Mouse (Mus musculus) splenic B cell, adult 2 months (primary cell): ENCODE results near the gene Fbln2.

Source experiments
- DNase-seq: peaks from one replicate; pipeline ENCODE4 v3.0.0-alpha.2; 2011; ENCODE audit warnings: low read depth, low spot score
- H3K27me3 ChIP-seq: 2 replicates; pipeline ENCODE4 v1.6.1; 2012; ENCODE audit warnings: mild to moderate bottlenecking, low read length, moderate library complexity, mixed read lengths; ENCODE audit not compliant: control insufficient read depth, poor library complexity, insufficient read depth, severe bottlenecking
- H3K36me3 ChIP-seq: 2 replicates; pipeline ENCODE4 v1.6.1; 2012; ENCODE audit warnings: mild to moderate bottlenecking, low read length, moderate library complexity, mixed read lengths; ENCODE audit not compliant: control insufficient read depth, poor library complexity, insufficient read depth, severe bottlenecking

Fbln2 gene

GRCm38 (mm10) chr6:91184776-91185175 is 27.5 kb upstream of the Fbln2 start:
- no peak for DNase-seq
- Histone ChIP-seq H3K27me3 (no peaks in the 10 kb centered on the region), H3K36me3 (no peaks in the 10 kb centered on the region)

DNA sequence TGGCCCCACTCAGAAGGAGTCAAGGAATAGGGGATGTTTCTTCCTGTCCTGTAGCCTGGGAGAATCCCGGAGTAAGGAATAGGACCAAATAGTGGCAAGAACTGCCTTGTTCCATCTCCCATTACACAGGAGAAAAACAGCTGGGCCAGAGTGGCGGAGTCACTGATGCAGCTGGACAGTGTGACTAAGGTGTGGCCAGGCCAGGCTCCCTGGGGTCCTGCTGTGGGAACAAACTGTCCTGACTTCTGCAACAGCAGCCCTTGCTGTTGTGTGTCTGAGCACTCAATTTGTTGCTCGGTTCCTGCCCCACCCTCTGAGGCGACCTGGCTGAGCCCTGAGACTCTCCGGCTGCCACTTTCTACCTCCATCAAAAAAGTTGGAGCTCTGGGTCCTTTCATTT is 26.8 kb upstream of the Fbln2 start:
- DNase-seq: no peak
- Histone ChIP-seq H3K36me3 (no peaks in the 10 kb centered on the region), H3K27me3 (no peaks in the 10 kb centered on the region)

DNA sequence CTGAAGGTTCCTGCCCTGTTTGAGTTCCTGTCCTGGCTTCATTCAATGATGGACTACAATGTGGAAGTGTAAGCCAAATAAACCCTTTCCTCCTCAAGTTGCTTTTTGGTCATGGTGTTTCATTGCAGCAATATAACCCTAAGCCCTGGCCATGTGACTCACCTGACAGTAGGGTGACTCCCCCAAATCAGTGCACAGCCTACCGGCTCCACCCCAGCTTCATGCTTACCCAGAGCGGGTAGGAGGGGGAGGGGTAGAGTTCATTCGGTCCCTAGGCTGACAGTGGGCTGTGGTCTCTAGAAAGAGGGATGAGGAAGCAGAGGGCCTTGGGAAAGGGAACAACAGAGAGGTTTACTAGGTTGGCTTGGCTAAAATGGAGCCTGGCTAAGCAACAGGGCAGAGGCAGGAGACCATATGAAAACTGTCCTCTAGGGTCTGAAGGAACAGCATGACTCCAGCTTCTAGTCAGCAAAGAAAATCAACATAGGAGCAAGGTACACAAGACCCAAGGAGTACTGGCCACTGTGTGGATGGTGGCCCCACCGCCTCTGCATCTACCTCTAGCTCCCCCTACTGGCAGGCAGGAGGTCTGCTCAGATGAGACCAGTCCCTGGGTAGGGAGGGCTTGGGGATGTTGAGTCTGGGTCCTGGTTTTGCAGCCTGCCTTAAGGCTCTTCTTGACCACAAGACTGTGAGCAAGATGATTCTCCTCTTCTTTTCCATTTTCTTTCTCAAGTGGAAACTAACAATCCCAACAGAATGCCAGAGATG is 25.9 kb upstream of the Fbln2 start:
- DNase-seq: peak; percentile 61
- H3K27me3 ChIP-seq: no peaks in the 10 kb centered on the region
- H3K36me3 ChIP-seq: no peaks in the 10 kb centered on the region

- no peaks in the 10 kb centered on the region for H3K36me3 ChIP-seq
- no peaks in the 10 kb centered on the region for H3K27me3 ChIP-seq
- DNase-seq: no peak
These were observed 25.3 kb upstream of the Fbln2 start for GRCm38 (mm10) chr6:91186934-91187333.

- Histone ChIP-seq H3K36me3 (no peaks in the 10 kb centered on the region), H3K27me3 (no peaks in the 10 kb centered on the region)
- no peak for DNase-seq
These were observed 24.4 kb upstream of the Fbln2 start for GRCm38 (mm10) chr6:91187871-91188270.

DNA sequence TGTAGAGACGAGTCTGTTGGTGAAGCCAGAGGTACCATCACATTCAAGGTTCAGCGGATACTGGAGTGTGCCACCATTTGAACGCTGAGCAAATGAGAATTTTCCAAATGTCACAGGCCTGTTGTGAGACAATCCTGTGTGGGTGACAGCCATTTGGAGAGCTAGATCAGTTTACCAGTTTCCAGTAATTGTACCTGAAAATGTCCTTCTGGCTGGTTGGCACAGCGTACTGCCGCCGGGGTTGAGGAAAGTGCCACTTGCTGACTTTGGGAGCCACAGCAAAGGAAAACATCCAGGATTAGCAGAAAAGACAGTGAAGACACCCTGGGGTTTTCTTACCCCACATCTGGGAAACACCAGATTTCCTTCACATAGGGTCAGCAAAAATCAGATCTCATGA is 22.3 kb upstream of the Fbln2 start:
- H3K36me3 ChIP-seq: no peaks in the 10 kb centered on the region
- no peaks in the 10 kb centered on the region for H3K27me3 ChIP-seq
- no peak for DNase-seq

DNA sequence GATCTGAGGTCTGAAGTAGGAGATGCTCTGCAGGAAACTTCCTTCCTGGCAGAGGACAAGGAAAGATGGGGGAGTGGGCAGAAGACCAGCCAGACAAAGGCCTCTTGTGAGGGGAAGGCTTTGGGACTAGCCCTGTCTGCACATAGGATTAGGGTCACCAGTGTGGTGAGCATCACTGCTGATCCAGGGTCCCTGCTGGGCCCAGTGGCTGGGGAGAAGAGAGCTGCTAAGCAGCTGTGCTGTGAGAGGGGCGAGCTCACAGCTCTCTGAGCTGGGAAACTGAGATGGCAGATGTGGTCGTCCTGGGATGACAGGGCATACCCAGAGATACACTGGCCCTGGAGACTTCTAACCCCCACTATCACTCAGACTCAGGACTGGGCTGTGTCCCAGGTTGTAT is 20.8 kb upstream of the Fbln2 start:
- DNase-seq: no peak
- no peaks in the 10 kb centered on the region for H3K27me3 ChIP-seq
- H3K36me3 ChIP-seq: no peaks in the 10 kb centered on the region

DNA sequence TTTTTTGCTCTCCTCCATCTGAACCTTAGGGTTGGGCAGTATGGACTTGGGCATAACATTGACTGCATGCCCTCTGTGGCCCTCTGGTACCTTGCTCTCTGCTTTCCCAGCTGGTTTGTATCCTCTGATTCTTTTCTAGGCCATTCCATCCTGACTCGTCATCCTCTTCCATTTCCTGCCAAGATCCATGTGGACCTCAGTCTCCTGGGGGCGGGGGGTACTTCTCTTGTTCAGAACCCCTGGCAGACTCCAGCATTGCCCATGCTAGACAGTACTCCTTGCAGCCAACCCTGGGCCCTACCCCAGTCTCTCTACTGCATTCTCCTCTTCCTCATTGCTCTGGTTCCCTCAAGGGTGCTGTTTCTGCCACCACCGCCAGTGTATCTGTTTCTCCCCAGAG is 19.8 kb upstream of the Fbln2 start:
- Histone ChIP-seq H3K36me3 (no peaks in the 10 kb centered on the region), H3K27me3 (no peaks in the 10 kb centered on the region)
- DNase-seq: no peak

GRCm38 (mm10) chr6:91192851-91193545 is 19.3 kb upstream of the Fbln2 start:
- H3K27me3 ChIP-seq: no peaks in the 10 kb centered on the region
- no peaks in the 10 kb centered on the region for H3K36me3 ChIP-seq
- DNase-seq: no peak

DNA sequence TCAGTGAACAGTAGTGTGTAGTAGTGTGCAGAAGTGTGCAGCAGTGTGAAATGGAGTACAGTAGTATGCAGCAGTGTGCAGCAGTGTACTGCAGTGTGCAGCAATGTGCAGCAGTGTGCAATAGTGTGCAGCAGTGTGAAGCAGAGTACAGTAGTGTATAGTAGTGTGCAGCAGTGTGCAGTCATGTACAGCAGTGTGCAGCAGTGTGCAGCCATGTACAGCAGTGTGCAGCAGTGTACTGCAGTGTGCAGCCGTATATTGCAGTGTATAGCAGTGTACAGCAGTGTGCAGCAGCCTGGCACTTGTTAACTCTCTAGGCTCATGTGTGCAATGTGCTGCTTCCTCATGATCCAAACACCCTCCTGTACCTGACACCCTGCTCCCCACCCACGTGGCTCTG is 13.8 kb upstream of the Fbln2 start:
- H3K27me3 ChIP-seq: no peaks in the 10 kb centered on the region
- H3K36me3 ChIP-seq: no peaks in the 10 kb centered on the region
- DNase-seq: no peak

GRCm38 (mm10) chr6:91200429-91201188 is 11.6 kb upstream of the Fbln2 start:
- DNase-seq: no peak
- H3K36me3 ChIP-seq: no peaks in the 10 kb centered on the region
- no peaks in the 10 kb centered on the region for H3K27me3 ChIP-seq

DNA sequence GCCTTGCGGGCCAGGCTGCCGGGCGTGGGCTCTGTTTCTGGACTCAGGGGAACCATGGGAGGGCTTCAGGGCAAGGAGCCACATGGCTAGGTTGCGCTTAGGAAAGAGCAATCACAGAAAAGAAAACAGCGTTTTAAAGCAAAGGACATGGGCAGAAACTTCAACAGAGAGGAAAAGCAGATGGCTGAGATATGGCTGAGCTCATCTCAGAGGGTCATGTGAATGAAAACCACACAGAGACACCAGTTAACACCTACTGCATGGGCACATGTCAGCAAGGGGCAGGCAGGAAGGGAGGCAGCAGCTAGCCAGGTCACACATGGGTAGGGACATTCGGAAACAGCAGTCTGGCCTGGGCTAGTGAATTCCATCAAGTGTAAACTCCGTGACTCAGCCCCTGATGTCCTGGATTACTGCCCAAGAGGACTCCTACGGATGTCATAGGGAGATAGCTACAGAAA is 10.3 kb upstream of the Fbln2 start:
- no peaks in the 10 kb centered on the region for H3K36me3 ChIP-seq
- DNase-seq: no peak
- H3K27me3 ChIP-seq: no peaks in the 10 kb centered on the region

GRCm38 (mm10) chr6:91202571-91202970 is 9.7 kb upstream of the Fbln2 start:
- Histone ChIP-seq H3K27me3 (no peaks in the 10 kb centered on the region), H3K36me3 (no peaks in the 10 kb centered on the region)
- no peak for DNase-seq

DNA sequence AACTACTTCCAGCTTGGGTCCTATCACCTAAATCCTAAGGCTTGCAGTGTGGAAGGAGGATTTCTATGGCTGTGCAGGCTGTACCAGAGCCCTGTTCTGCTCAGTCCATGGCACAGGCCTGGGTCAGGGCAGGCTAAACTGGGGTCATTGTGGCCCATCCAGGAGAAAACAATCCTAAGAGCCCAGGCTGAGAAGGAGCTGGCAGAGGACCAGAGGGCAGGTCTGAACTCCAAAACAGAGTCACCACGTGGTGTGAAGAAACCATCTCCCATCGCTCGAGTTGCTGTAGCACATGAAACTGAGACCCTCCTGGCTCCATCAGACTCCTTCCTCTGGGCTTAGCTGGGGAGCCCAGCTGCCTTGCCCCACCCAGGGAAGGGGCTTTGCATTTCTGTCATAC is 6.9 kb upstream of the Fbln2 start:
- Histone ChIP-seq H3K36me3 (no peaks in the 10 kb centered on the region), H3K27me3 (no peaks in the 10 kb centered on the region)
- no peak for DNase-seq

- no peak for DNase-seq
- no peaks in the 10 kb centered on the region for H3K36me3 ChIP-seq
- no peaks in the 10 kb centered on the region for H3K27me3 ChIP-seq
These were observed 6.5 kb upstream of the Fbln2 start for GRCm38 (mm10) chr6:91205791-91206190.
